Mouse (Mus musculus) olfactory bulb, adult 2 months (tissue): Measurements from ENCODE around the gene Rasgef1b.

Experiments
- CTCF ChIP-seq: fragments of 200-500 bp; IDR thresholded peaks from 2 replicates; pipeline ENCODE4 v1.5.1; 2012; ENCODE audit warnings: low read depth, mild to moderate bottlenecking, low read length, moderate library complexity; ENCODE audit not compliant: insufficient read depth
- POLR2A ChIP-seq: fragments of 200-500 bp; IDR thresholded peaks from 2 replicates; pipeline ENCODE4 v1.6.1; 2012; ENCODE audit warnings: mild to moderate bottlenecking, low read depth, low read length, moderate library complexity; ENCODE audit not compliant: insufficient read depth

GRCm38 (mm10) chr5:99381639-99382038, 347.2 kb downstream of the Rasgef1b start:
- TF ChIP-seq CTCF, result no peak
- no peak for TF ChIP-seq POLR2A
